Mouse (Mus musculus): ENCODE measurements around the gene Scamp3.
A peak's percentile ranks its signal among the peaks of the same experiment; 100 is the strongest.

Scamp3 gene

DNA sequence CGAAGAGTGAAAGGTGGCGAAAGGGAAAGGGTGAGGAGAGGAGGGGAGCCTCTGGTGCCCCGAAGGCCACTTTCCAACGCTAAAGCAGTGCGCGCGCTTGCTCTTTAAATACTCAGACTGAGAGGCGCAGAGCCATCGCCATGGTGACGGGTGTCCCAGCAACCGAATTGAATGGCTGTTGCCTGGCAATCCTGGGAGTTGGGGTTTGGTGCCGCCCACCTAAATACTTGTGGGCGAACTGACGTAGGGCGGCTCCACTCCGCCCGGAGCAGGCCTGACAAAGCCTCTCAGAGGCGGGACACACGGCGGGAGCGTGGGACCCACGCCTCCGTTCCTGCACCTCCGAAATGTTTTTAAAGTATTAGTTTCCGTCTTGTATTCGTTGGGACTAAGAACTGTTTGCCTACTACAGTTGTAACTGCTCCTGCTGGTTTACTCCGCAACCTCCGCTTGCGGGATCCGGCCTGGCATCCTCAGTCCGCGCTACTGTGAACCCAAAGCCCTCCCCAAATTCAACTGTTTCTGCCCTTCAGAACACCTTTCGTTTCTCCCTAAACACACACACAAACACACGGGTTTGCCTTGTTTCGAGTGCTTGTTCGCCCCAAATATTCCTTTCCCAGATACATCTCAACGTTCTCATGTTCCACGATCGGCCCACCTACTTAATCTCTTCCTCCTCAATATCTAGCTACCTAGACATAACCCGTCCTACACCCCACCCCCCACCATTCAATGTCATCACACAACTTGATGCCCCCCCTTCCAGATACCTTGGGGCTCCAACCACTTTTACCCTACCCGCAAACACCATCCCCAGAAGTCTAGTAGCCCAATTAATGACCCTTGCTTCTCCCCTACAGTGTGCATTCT lies 50.3 kb downstream of the Scamp3 start:
- DNase-seq, result peak; percentile 95

DNA sequence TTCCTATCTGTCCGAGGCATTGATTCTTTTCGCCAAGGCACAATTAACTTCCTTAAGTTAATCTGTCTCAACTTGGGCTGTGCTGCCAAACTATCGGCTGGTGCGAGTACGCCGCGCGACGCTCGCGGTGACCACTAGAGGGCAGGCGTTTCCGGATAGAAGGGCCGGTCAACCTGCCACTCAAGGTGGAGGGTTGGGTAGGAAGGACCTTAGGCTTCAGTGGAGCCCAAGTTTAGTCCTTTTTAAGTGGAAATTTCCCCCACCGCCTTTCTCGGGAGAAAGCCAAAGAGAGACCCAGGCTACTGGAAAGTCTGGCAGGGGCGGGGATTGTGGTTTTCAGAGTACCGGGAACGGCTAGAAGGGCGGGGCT lies 50.9 kb downstream of the Scamp3 start:
- DNase-seq, result peak; percentile 85

DNA sequence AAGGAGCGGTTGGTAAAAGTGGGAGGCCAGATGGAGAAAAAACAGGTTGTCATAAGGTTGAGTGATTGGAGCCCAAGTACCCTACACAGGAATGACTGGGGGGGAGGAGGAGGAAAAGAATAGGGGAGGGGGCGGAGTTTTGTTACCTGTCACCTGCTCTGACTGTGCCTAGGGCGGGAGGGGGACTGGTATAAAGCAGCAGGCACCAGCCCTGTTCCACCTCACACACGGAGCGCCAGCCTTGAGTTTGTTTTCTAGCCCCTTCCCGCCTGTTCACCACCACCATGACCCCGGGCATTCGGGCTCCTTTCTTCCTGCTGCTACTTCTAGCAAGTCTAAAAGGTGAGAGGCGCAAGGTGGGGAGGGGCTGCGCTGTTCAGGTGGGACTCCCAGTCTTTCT lies 51.6 kb downstream of the Scamp3 start, which contains the start of gene Muc1:
Gene Muc1, plus strand, starts transcription at position 222 of the 400 bp plus-strand sequence.
- DNase-seq, result no peak

DNA sequence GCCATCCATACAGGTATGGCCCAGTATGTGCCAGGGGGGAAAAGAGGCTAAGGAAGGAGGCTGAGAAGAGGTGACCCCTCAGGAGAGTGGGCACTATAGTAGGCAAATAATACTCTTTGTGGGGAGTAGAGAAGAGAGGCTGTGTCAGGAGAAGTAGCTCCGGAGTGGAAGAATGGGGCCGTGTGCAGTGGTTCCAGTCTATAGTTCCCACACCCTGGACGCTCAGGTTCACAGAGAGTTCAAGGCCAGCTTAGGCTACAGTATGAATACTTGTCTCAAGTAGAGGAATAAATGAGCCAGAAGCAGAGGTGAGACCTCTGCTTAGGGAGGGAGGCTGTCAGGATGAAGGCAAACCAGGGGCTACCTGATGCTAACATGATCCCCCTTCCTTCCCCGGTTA lies 52.0 kb downstream of the Scamp3 start:
- no peak for DNase-seq

DNA sequence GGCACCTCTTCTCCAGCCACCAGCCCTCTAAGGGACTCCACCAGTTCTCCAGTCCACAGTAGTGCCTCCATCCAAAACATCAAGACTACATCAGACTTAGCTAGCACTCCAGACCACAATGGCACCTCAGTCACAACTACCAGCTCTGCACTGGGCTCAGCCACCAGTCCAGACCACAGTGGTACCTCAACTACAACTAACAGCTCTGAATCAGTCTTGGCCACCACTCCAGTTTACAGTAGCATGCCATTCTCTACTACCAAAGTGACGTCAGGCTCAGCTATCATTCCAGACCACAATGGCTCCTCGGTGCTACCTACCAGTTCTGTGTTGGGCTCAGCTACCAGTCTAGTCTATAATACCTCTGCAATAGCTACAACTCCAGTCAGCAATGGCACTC lies 53.3 kb downstream of the Scamp3 start:
- DNase-seq, result no peak

DNA sequence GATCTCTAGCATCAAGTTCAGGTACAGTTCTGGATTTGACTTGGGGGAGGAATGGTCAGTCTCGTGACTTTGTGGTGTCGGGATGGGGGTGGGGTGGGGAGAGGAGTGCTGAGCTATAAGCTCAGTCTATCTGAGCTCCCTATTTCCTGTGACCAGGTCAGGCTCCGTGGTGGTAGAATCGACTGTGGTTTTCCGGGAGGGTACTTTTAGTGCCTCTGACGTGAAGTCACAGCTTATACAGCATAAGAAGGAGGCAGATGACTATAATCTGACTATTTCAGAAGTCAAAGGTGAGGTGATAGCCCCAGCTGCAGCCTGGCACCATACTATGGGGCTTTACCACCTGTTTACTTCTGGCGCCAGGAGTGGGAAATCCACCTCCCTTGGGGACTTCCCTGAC lies 54.1 kb downstream of the Scamp3 start:
- no peak for DNase-seq

DNA sequence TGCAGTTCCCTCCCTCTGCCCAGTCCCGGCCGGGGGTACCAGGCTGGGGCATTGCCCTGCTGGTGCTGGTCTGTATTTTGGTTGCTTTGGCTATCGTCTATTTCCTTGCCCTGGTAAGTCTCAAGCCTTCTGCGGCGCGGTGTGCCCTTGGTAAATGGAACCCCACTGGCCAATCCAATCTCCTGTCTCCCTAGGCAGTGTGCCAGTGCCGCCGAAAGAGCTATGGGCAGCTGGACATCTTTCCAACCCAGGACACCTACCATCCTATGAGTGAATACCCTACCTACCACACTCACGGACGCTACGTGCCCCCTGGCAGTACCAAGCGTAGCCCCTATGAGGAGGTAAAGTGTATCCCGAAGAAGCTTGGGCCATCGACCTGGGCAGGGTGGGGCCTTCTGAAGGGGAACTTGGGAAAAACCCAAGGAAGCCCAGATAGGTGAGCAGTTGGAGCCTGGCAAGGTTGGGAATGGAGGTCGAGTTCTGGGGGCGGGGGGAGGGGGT lies 54.6 kb downstream of the Scamp3 start:
- DNase-seq, result no peak
